Mouse (Mus musculus) heart, embryonic 14.5 days (tissue): ENCODE measurements around the gene Wdr91. TPM values are rescaled to one million over a fixed set of nuclear protein-coding genes. Genes with fewer than 3 reads are reported as not detected.

ENCODE experiments used
- ATAC-seq: fragments of 200-750 bp; cut with Nextera tagmentation; 2 replicates; pipeline ENCODE4 v1.8.0; 2017; ENCODE audit warnings: low read depth, moderate TSS enrichment; ENCODE audit not compliant: insufficient number of reproducible peaks, insufficient read depth, low FRiP score
- H3K27ac ChIP-seq, 2 experiments: fragments of 200-500 bp in 1 of 2; fragments of 300-500 bp in 1 of 2; sonication (generic) in 1 of 2; replicated peaks in 1 of 2; 2 replicates each; pipeline ENCODE4 v1.5.1; 2012 to 2014; ENCODE audit warnings: low read depth in 2 of 2, low read length in 2 of 2, control low read depth in 1 of 2, mild to moderate bottlenecking in 1 of 2, mixed read lengths in 1 of 2; ENCODE audit not compliant: control insufficient read depth in 1 of 2, insufficient read depth in 1 of 2
- H3K27me3 ChIP-seq: fragments of 300-500 bp; sonication (generic); 2 replicates; pipeline ENCODE4 v1.6.1; 2014; ENCODE audit warnings: mild to moderate bottlenecking, low read length, control low read depth; ENCODE audit not compliant: control insufficient read depth, insufficient read depth
- H3K36me3 ChIP-seq: fragments of 300-500 bp; sonication (generic); 2 replicates; pipeline ENCODE4 v1.6.1; 2014; ENCODE audit warnings: mild to moderate bottlenecking, control low read depth, low read length, mixed read lengths; ENCODE audit not compliant: control insufficient read depth, insufficient read depth
- H3K4me1 ChIP-seq, 2 experiments: fragments of 200-500 bp in 1 of 2; fragments of 300-500 bp in 1 of 2; sonication (generic) in 1 of 2; 2 replicates each; pipeline ENCODE4 v1.6.1; 2012 to 2014; ENCODE audit warnings: low read length in 2 of 2, control low read depth in 1 of 2, mixed read lengths in 1 of 2; ENCODE audit not compliant: control insufficient read depth in 2 of 2, insufficient read depth in 2 of 2
- H3K4me2 ChIP-seq: fragments of 300-500 bp; sonication (generic); 2 replicates; pipeline ENCODE4 v1.6.1; 2014; ENCODE audit warnings: mild to moderate bottlenecking, low read length
- H3K4me3 ChIP-seq, 2 experiments: fragments of 200-500 bp in 1 of 2; fragments of 300-500 bp in 1 of 2; sonication (generic) in 1 of 2; 2 replicates each; pipeline ENCODE4 v1.5.1; 2012 to 2014; ENCODE audit warnings: low read length in 2 of 2, mild to moderate bottlenecking in 2 of 2, control low read depth in 1 of 2, low read depth in 1 of 2, moderate library complexity in 1 of 2; ENCODE audit not compliant: control insufficient read depth in 1 of 2, insufficient read depth in 1 of 2
- H3K9ac ChIP-seq: fragments of 300-500 bp; sonication (generic); 2 replicates; pipeline ENCODE4 v1.6.1; 2014; ENCODE audit warnings: mild to moderate bottlenecking, low read length
- H3K9me3 ChIP-seq: fragments of 300-500 bp; sonication (generic); 2 replicates; pipeline ENCODE4 v1.6.1; 2016; ENCODE audit warnings: low read length, control low read depth; ENCODE audit not compliant: control insufficient read depth
- WGBS: fragments of 180-500 bp; shearing (Covaris S2); extraction: QIAGEN DNeasy Blood & Tissue Kit; methylation state at CpG from one replicate; pipeline ENCODE4 v1.1.7; 2014; 5-methylcytosine and 5-hydroxymethylcytosine counted together
- polyA plus RNA-seq: library from polyadenylated mRNA; unstranded; fragments of >200 nt; fragmentation: Nextera tagmentation; extraction: Ambion mirVana; gene quantifications from 2 replicates; pipeline ENCODE4 v1.2.1, GENCODE M21; 2014

Gene Wdr91
- polyA plus RNA-seq, 1 experiment from 2014 or later = 9.7 TPM

- Histone ChIP-seq H3K9me3 (peaks cover 3% of the 10 kb centered on the region; the same call in 1 of the 2 replicates), H3K9ac (no peak overlapping the region), H3K4me3 (no peak overlapping the region), H3K4me2 (peak overlapping the region; percentile 41), H3K27me3 (no peaks in the 10 kb centered on the region; the same call in 1 of the 2 replicates), H3K36me3 (no peaks in the 10 kb centered on the region), H3K27ac (no peak overlapping the region), H3K4me1 (no peaks in the 10 kb centered on the region; a peak in 1 of 4 replicates)
- 22% methylated on average over 11 of the region's 11 CpGs for WGBS
- ATAC-seq = no peak
Observed at GRCm38 (mm10) chr6:34948461-34948860, 37.8 kb upstream of the Wdr91 start.

DNA sequence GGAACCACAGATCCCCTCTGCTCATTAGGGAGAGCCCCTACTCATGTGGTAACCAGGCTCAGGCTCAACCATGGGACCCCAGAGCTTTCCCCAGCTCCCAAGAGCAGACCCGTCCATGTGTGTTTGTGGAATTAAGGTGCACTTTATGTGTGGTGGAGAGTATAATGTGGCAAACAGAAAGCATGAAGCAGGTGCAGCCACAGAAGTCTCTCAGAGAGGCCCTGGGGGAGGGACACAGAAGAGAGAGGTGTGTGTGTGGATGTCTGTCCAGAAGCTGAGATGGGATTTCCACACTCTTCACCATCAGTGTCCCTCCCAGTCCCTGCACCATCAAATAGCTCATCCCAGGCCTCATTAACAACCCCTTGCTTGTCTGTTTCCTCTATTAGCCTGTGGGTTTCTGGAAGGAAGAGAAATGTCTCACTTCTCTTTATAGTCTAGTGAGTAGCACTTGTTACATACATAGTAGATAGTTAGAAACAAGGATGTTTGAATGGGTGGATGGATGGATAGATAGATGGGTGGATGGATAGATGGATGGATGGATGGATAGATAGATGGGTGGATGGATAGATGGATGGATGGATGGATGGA, 35.9 kb upstream of the Wdr91 start:
- Histone ChIP-seq H3K4me1 (no peaks in the 10 kb centered on the region; a peak in 1 of 4 replicates), H3K27ac (no peak overlapping the region), H3K36me3 (no peaks in the 10 kb centered on the region), H3K9ac (no peak overlapping the region), H3K27me3 (no peaks in the 10 kb centered on the region; the same call in 1 of the 2 replicates), H3K4me3 (no peak overlapping the region), H3K9me3 (peaks cover 3% of the 10 kb centered on the region; the same call in 1 of the 2 replicates), H3K4me2 (no peak overlapping the region)
- no peak for ATAC-seq
- 81% methylated on average over 1 of the region's 1 CpGs for WGBS

GRCm38 (mm10) chr6:34943499-34943898, 32.8 kb upstream of the Wdr91 start:
- Histone ChIP-seq H3K9ac (no peak overlapping the region), H3K4me3 (no peak overlapping the region), H3K4me2 (no peak overlapping the region), H3K36me3 (no peaks in the 10 kb centered on the region), H3K9me3 (peaks cover 3% of the 10 kb centered on the region; the same call in 1 of the 2 replicates), H3K4me1 (peaks cover 0 to 4% of the 10 kb centered on the region in 2 experiments; a peak in 1 of 4 replicates), H3K27ac (no peak overlapping the region), H3K27me3 (no peaks in the 10 kb centered on the region)
- no peak for ATAC-seq
- WGBS = 74% methylated on average over 5 of the region's 5 CpGs

DNA sequence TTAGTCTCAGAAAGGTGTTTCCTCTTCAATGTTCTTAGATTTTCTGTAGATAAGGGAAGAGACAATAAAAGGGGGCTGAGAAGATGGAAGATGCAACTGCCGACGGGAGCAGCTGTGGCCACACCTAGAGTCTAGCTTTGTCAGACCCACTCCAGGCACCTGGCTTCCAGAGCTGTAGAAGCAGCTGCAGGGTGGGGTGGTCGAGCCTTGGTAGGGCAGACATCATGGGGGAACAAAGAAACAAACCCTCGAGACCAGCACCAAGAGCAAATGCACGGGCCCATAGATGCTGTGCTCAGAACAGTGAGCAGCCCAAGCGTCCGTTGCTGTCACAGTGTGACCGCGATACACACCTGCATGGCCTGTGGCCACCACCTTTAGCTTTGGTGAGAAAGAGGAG, 31.8 kb upstream of the Wdr91 start:
- H3K4me3 ChIP-seq = no peak overlapping the region
- ATAC-seq = no peak
- H3K9ac ChIP-seq = no peak overlapping the region
- H3K4me1 ChIP-seq = peaks cover 0 to 4% of the 10 kb centered on the region in 2 experiments; a peak in 1 of 4 replicates
- no peaks in the 10 kb centered on the region for H3K36me3 ChIP-seq
- 79% methylated on average over 9 of the region's 9 CpGs for WGBS
- H3K27ac ChIP-seq = no peak overlapping the region
- peaks cover 3% of the 10 kb centered on the region; the same call in 1 of the 2 replicates for H3K9me3 ChIP-seq
- H3K27me3 ChIP-seq = no peaks in the 10 kb centered on the region
- H3K4me2 ChIP-seq = no peak overlapping the region

GRCm38 (mm10) chr6:34941496-34941895, 30.8 kb upstream of the Wdr91 start:
- Histone ChIP-seq H3K4me2 (no peak overlapping the region), H3K4me1 (peaks cover 0 to 4% of the 10 kb centered on the region in 2 experiments; a peak in 1 of 4 replicates), H3K9me3 (no peaks in the 10 kb centered on the region), H3K36me3 (no peaks in the 10 kb centered on the region), H3K9ac (no peak overlapping the region), H3K27me3 (no peaks in the 10 kb centered on the region), H3K27ac (no peak overlapping the region), H3K4me3 (no peak overlapping the region)
- WGBS = 73% methylated on average over 2 of the region's 2 CpGs
- no peak for ATAC-seq

- Histone ChIP-seq H3K4me1 (peaks cover 0 to 4% of the 10 kb centered on the region in 2 experiments; a peak in 1 of 4 replicates), H3K9ac (no peak overlapping the region), H3K27me3 (no peaks in the 10 kb centered on the region), H3K4me2 (no peak overlapping the region), H3K27ac (no peak overlapping the region), H3K4me3 (no peak overlapping the region), H3K9me3 (no peaks in the 10 kb centered on the region), H3K36me3 (no peaks in the 10 kb centered on the region)
- no peak for ATAC-seq
- WGBS = 84% methylated on average over 8 of the region's 8 CpGs
Observed at GRCm38 (mm10) chr6:34939451-34939850, 28.8 kb upstream of the Wdr91 start.

DNA sequence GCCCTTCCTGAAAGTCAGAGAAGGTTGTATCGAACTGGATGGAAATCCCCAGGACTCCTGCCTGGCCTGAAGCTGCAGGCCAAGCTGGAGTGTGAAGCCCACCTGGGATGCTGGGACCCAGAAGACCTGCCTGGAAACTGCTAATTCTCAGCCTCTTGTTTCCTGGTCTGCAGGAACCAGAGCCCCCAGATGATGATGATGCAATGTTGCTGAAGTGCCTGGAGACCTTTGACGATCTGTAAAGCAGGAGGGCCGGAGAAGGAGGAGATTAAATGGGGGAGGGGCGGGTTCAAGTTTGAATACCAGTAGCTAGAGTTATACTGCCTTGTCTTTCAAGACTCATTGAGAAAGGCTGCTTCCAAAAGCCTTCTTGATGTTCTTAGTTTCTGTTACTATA, 28.3 kb upstream of the Wdr91 start:
- no peaks in the 10 kb centered on the region for H3K9me3 ChIP-seq
- H3K27ac ChIP-seq = no peak overlapping the region
- no peak overlapping the region for H3K9ac ChIP-seq
- H3K4me2 ChIP-seq = no peak overlapping the region
- no peaks in the 10 kb centered on the region for H3K27me3 ChIP-seq
- H3K4me3 ChIP-seq = no peak overlapping the region
- H3K4me1 ChIP-seq = peaks cover 0 to 4% of the 10 kb centered on the region in 2 experiments; a peak in 1 of 4 replicates
- no peak for ATAC-seq
- 26% methylated on average over 4 of the region's 4 CpGs for whole genome bisulfite sequencing
- H3K36me3 ChIP-seq = no peaks in the 10 kb centered on the region
